Mouse (Mus musculus) heart, postnatal 4 days (tissue): Measurements from ENCODE around the gene Rpap2. TPM values are rescaled to one million over a fixed set of nuclear protein-coding genes. Genes with fewer than 3 reads are reported as not detected.

Experiments used
- DNase-seq: peaks from one replicate; pipeline ENCODE4 v3.0.0; 2021
- total RNA-seq, 2 experiments: library from RNA; stranded (reverse); gene quantifications; 2 replicates each; pipeline ENCODE4 v1.2.3; 2021

Gene Rpap2
- 10 to 100 TPM in 1 of 2 experiments, 1 to 10 TPM in 1; 7.8 to 11.2 TPM for total RNA-seq

DNA sequence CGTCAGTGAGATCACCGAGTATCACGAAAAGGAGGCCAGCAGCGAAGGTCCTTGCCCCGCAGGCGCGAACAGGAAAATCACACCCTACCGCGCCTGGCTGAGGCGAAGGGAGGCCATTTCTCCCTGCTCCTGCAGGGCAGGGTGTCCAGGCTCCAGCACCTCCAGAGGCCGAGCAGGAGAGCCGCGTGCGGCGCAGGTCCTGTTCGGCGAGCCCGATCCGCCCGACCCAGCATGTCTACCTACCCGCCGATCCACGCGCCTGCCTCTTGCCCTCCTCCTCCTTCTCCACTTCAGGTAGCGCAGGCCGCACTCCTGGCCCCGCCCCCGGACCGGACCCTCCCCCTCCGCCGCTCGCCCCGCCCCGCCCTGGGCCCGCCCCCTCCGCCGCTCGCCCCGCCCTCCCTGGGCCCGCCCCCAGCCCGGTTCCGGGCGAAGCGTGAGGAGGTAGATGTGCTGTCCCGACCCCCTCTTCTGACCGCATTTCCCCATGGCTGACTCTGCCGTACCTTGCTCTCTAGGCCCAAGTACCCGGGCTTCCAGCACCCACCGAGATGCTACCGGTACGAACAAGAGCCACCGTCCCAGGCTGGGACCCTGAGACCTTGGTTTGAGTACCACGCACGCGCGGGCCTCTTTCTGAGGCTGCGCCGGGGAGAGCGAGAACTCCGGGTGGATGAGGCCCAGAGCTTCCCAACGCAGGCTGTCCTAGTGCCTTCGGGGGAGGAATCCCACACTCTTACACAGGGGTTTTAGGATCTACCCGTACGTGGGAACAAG is at the start of gene Rpap2, which contains the start of gene Glmn:
TSS of gene Rpap2 (plus strand) at position 73 of the 777 bp plus-strand sequence.
TSS of gene Glmn (minus strand) at position 588 of the 777 bp plus-strand sequence.
- peak; percentile 84 for DNase-seq

DNA sequence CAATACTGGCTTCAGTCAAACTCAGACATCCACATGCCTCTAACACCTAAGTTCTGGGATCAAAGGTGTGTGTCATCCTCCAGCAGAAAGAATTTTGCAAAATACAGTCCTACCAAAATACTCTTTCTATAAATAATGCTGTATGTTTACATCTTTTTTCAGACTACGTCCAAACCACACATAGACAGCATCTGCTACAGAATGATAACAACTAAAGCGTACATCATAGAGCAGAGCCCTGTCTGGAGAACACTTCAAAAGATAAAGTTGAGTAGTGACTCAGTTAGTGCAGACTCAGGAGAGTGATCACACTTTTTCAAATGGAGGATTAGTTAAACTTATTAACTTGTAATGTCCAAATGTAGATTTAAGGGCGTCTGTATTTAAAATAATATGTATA is 49.2 kb upstream of the Rpap2 start:
- no peak for DNase-seq

DNA sequence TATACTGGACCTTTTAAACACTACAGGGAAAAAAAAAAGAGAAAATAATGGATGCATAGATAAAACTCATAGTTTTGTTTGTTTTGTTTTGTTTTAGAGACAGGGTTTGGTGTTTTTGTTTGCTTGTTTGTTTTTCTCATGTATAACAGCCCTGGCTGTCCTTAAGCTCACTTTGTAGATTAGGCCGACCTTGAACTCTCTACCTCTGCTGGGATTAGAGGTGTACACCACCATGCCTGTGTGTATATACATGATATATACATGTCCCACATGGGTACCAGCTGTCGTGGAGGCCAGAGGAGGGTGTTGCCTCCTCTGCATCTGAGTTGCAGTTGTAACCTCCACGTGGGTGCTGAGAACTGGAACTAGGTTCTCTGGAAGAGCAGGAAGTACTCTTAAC is 48.7 kb upstream of the Rpap2 start:
- DNase-seq, result no peak

DNA sequence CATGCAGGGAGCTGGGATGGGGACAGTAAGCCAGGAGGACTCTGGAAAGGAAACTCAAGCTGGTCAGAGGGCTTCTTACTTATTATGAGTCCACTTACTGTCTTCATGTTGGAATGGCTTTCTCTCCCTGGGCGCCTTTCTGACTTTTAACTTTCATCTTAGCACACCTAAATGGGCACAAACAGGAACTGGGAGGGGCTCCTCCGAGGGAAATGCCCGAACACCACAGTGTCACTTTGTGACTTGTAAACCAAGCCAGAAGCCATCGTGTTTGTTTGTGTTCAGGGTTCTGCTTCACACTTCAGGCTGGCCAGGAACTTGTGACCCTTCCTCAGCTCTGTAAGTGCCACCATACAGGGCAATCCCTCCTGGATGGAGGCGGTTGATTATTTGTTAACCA is 42.8 kb upstream of the Rpap2 start:
- no peak for DNase-seq

DNA sequence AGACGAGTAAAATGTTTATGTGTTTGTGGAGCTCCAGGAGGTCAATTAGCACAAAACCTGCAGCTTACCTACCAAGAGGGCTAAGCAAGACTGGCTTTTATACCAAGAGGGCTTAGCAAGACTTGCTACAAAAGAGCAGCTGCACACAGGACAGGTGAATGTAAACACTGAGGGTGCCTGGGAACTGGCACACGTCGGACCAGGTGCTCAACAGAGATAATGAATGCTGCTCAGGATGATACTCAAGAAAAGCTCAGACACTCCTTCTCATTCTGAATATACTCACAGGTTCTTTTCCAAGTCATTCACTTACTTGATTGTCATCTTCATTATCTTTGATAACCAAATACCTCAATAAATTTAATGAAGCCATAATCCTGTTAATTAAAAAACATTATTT is 40.2 kb upstream of the Rpap2 start:
- no peak for DNase-seq

DNA sequence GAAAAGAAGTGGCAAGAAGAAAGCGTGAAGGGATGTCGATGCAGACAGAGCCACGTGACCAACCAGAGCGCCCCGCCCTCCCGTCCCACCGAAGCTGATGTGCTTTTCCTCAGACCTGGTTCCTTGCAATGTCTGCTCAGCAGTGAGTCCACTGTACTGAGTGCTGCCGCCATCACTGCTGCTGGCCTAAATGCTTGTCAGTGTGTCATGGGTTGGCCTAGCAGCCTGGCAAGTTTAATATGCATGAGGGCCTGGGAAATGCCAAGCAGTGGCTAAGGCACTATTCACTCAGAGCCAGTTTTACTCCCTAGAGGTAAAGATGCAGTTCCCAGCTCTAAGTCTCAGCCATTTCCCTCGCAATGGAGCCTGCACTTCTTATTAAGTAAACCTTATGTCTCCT is 28.0 kb upstream of the Rpap2 start:
- DNase-seq, result no peak

DNA sequence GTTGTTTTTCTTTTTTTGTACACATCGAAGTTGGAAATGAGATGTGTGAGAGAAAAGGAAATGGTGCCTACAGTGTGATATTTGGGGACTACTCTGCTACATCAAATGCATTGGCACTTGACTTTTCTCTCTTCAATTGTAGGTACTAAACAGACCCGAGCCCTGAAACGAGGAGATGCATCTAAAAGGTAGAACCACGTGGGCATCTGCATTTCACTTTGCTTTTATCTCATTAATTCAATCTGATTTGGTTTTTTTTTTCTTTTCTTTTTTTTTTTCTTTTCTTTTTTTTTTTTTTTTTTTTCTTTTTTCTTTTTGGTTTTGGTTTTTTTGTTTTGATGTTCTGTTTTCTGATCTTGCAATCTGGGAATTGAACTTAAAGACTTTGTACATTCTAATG is 1.2 kb downstream of the Rpap2 start:
- DNase-seq, result no peak

DNA sequence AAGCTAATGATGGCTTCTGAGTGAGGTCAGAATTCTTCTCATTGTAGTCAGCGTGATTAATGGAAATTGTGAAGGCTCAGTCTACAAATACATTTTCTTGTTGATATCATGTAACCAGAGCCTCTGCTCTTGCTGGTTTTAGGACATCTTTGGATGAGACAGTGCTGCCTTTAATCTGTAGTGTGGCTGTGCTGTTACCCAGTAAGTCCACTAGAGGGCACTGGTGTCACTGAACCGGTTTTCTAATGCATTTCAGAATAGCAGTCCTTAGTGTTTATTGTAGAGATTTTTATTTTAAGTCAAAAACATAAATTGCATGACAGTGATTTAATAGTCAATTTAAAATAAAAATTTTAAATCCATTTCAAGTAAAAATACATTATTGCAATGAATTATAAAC is 14.1 kb downstream of the Rpap2 start:
- DNase-seq, result peak; percentile 63

DNA sequence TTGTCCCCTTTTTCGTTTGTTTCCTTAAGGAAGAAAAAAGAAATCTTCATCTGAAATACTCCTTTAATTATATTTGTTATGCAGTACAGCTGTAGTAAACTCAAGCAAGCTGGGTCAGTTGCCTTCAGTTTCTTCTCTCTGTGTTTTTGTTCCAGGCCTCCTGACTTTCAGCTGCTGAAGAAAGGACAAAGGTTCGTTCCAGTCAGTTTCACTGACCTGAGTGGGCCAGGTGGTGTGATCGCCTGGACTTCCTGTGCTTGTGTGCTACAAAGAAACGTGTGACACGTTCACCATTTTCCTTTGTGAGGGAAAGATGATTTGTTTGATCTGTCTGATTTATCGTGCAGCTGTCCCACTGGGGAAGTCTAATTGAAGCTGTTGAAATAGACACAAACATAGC is 20.8 kb downstream of the Rpap2 start:
- DNase-seq, result no peak

DNA sequence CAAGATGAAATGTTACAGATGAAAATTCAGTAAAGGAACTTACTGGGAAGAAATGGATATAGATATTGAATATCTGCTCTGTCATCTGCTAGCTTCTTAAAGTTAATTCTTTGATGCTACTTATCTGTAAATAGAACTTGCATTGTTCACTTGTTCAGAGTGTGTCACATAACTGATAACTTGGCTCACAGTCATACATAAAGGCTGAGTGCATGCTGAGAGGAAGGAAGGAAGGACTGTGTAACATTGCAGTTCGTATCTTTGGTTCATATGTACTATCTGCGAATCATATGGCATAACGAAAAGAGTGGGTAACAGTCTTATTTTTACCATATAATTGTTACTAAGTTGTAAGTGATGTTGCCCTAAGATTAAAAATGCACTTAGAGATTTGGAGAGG is 24.2 kb downstream of the Rpap2 start:
- no peak for DNase-seq

DNA sequence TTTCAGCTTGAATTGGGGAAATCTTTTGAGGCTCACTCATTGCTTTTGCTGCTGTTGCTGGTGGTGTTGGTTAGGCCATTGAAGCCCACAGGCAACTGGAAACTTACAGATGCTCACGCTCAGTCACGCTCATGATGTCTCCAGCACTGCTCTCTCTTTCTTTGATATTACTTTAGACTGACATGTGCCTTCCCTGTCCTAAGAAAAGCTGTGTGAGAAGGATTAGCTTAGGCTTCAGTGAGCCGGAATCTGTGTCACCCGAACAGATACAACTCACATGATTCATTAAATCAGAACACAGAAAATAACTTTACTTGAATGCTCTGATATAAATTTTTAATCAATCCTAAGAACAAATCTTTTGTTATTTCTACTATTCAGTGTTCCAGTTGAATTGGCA is 36.5 kb downstream of the Rpap2 start:
- DNase-seq, result no peak

DNA sequence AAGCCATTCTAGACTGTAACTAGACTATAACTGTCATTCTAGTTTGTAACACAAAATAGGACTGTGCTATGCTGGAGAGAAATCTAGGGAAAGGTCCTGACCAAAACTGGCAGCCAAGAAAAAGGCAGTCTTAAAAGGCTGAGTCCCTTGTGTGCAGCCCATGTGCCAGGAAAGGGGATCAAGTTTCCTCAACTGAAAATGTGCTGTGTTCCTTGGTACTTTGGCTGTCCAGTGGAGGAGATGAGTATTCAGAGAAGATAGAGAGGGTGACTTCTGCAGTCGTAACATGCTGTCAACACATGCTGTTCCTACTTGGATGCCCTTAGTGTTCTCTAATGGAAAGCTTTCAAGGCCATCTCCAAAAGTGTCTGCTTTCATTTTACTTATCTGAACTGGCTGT is 39.9 kb downstream of the Rpap2 start:
- no peak for DNase-seq

DNA sequence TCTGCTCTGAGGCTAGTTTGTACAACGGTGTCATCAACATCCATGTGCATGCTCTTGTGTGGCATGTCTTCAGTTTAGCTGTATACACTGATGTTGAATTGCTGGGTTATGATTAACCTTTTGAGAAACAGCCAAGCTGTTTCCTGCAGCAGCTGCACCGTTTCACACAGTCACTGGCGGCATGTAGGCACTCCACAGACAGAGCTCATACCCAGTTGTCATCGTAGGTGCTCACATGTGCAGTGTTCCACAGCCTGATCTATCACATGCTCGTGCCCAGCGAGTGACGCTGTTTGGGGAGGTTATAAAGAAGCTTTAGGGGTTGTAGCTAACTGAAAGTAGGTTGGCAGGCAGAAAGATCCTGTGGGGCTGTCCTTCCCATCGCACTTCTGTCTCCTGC is 41.2 kb downstream of the Rpap2 start:
- DNase-seq, result no peak

DNA sequence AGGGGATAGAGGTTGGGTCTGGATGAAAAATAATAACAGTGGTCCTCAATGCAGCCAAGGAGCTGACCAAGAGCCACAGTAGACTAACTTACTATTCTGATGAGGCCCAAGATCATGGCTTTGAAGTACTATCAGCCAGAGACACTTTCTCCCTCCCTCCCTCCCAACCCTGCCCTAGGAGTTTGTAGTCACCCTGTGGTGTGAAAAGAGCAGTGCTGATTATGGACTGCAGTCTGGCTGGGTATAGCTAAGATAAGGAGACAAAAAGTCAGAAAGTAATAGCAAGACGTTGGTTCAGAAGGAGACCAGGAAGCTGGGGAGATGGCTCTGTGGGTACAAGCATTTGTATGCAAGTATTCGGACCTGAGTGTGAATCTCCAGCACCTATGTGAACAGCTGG is 47.4 kb downstream of the Rpap2 start:
- DNase-seq, result no peak

DNA sequence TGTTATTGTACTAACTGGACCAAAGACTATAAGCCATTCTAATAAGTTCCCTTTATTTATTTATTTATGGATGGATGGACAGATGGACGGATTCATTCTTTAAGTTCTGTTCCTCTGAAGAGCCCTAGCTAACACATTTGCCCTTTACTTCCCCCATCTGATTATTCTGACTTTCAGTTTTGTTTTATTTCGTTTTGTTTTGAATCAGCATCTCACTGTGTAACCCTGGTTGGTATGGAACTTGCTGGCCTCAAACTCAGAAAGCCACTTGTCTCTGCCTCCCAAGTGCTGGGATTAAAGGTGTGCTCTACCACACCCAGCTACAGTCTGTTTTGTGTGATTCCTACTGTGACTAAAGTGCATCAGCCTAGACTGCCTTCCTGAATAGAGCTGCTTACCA is 48.8 kb downstream of the Rpap2 start:
- no peak for DNase-seq

DNA sequence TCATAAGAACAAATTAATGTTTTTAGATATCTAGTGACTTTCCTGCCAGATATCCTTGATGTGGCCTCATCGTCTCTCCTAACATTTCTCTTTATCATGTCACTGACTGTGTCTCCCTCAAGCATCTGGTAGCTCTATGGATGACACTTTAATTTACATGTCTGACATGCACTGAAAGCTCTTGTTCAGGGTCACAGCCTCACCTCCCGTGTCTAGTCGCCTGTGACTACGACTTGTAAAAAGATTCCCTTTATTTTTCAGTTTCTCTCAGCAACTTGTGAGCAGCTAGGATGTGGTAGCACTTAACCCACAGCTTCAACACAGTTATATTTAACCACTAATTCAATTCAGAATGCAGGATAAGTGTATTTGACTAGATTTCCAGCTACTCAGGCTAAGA is 50.4 kb downstream of the Rpap2 start:
- DNase-seq, result no peak

DNA sequence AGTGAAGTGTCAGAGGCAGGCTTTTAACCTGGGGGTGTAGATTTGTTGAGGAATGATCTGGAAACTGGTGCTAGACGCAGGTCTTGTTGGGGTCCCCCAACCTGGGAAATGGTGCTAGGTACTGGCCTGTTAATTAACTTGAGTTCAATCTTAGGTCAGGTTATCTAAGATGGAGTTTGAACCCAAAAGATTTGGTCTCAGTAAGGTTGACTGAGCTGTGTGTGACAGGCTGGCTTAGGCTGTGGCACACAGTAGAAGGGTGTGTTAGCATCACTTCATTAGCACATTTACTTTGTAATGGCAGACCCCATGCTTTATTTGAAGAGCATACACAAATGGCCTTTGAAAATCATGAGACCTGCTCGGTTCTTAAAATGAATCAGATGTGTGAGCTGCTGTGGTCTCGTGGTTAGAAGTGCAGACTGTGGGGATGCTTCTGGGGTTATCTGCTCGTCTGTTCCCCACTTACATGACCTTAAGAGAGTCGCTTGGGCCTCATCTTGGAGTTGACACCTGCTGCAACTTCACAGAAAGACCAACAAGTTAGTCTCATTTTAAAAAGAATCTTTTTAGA is 51.5 kb downstream of the Rpap2 start:
- DNase-seq, result no peak

DNA sequence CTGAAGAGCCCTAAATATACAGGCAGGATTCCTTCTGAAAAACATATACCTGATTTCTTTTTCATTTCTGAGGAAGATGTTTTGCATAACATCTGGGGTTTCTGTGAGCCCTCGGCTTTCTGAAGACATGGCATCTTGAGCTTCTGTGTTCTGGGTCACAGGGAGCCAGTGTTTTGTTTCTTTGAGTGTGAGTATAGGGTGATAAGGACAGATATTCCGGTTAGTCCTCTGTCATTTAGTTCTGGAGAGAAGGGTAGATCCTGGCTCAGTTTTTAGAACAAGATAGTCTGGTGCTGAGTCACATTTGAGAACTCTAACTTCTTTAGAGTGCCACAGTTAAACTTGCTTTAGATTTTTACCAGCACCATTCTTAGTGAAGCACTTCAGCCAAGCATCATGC is 52.5 kb downstream of the Rpap2 start:
- DNase-seq, result no peak

DNA sequence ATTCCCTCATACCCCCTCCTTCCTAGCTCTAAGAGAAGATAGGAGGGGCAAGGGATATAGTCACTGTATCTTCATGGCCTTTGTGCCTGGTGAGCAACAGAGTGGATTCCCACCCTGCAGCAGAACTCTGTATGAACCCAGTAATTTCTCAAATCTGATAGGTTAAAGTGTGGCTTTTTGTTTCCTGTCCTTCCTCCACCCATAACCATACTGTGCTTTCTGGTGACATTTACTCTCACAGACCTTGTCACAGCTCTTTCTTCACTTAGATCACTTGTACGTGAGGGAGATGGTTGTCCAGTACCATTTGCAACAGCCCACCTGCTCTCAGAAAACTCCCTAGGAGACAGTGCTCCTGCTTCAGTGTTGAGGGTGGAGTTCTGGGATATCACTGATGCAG is 53.3 kb downstream of the Rpap2 start:
- DNase-seq, result no peak

DNA sequence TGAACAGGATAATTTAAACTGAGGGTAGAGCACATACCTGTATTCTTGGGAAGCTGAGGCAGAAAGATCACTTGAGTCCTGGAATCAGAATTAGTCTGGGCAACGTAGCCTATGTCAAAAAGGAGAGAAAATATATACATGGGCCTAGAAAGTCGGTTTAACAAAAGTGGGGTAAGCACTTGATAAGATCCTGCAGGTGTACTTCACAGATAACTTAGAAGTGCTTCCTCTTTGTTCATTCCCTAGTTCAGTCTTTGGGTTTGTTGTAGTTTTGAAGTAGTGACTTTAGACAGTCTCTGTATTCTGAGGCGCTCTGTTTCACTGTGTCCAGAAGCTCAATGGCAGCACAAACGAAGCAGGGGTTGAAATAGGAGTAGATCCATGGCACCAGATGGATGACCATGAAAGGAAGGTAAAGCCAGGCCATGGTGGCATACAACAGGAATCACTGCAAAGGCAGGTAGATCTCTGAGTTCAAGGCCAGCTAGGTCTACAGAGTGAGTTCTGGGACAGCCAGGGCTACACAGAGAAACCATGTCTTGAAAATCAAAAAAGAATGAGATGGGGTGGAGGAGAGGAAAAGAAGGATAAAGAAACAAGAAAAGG is 55.0 kb downstream of the Rpap2 start:
- no peak for DNase-seq

DNA sequence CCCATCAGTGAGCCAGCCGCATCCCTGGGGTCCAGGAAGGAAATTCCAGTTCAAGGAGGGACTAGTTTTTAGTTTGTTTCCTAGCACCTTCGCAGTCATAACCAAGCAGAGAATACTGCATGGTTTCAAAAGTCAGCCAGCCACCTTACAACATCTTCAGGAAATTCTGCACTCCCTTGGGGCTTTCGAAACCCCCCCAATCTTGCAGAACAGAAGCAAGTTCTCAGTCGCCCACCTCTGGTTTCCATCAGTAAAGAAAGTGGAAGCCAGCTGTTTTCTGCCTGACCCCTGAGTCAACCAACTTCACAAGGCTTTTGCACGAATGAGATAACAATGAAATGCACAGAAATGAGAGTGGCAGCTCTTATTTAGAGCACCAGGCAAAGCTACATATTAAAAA is 81.2 kb downstream of the Rpap2 start:
- DNase-seq, result no peak

DNA sequence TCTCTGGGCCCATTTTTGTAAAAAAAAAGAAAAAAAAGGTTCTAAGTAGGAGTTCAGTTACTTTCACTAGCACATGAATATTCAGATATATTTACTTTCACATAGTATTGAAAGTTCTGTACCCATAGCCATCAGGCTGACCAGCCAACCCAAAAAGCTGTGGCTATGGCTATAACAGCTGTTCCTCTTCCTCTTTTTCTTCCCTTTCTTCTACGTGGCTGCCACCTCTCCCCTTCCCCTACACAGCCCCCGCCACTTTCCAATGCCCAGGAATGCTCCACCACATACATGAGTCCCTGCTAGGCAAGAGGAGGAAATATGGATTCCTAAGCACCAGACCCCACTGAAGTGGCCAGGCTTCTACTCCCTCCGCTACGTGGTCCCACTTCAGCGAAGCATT is 84.1 kb downstream of the Rpap2 start:
- no peak for DNase-seq

DNA sequence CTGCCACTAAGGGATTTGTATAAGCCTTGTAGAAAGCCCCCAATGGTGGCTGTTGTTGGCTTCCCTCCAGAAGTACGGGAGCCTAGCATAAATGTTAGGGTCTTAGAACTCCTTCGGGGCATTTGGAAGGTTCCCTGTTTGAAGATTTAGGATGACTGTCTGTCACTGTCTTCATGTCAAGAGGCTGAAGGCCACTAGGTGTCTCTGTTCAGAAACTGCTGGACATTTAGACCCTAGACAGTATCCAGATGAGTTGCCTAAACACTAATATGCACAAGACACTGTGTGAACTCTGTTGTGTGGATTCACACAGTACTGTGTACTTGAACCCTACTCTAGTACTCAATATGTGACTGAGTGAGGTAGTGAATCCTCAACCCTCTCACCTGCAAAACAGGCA is 87.2 kb downstream of the Rpap2 start:
- no peak for DNase-seq

DNA sequence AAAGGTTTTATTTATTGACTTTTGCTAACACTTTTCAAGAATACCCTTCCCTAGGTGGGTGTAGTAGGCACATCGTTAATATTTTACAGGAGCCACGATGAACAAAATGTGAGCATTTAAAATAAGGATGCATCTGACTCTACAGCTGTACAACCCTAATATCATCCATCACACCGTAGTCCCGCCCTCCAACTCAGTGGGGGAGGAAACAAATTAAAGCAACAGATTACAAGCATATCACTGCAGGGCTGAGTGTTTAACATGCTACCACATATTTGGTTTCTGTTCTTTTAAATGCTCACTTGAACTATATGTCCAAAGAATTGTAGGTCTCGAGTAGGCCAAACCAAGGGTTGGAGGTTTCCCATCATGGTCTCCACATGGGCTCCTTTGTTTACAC is 90.0 kb downstream of the Rpap2 start:
- no peak for DNase-seq
